Mouse (Mus musculus): ENCODE measurements at regions not wholly inside any gene's neighbourhood (a gene's known extent, or its start where the extent isn't known, plus 50 kb on each side); places are given as distances from the start of the nearest gene placed in this dataset.

DNA sequence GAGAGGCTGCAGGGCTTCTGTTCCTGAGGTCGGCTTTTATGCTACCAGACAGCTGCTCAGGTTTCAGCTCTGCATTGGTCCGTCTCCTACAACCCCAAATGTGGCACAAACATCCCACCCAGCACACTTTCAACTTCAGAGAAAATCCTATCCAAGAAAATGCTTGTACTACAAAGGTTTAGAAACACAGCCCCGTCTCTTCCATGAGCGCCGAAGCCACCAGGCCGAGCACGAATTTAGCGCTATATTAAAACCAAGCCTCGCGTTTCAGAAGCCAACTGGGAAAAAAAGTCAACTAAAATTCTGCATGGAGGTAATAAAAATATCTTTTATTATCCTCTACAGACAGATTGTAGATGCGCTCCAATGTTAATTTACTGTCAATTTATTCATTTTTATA, 198.4 kb downstream of the Rpap3 start:
- intact Hi-C loops (cut with DNase I): no loop called here
- H3K4me1 ChIP-seq (ENCODE audit: control insufficient read depth, insufficient read depth, low read length): no peaks in the 10 kb centered on the region
- no peak overlapping the region for H3K27ac ChIP-seq
- H3K9ac ChIP-seq (ENCODE audit: low read depth, low read length): no peak overlapping the region
- 93% methylated on average over 11 of the region's 11 CpGs for WGBS
- no peaks in the 10 kb centered on the region for H3K79me2 ChIP-seq (replicated peaks; ENCODE audit: control insufficient read depth, insufficient read depth, low read length)
- no peaks in the 10 kb centered on the region for H3K36me3 ChIP-seq (ENCODE audit: control insufficient read depth, insufficient read depth, low read length)
- DNase-seq: no peak
- no peak overlapping the region for H3K4me3 ChIP-seq
- TF ChIP-seq POLR2A (IDR thresholded peaks at IDR 0.05; ENCODE audit: insufficient read depth, low read depth, low read length): no peak
- no peak for TF ChIP-seq EP300 (IDR thresholded peaks at IDR 0.05; ENCODE audit: insufficient read depth, low read depth, low read length)
- no peak for TF ChIP-seq CTCF (IDR thresholded peaks at IDR 0.05)
- no peaks in the 10 kb centered on the region for H3K27me3 ChIP-seq (ENCODE audit: control insufficient read depth, insufficient read depth, low read length)

DNA sequence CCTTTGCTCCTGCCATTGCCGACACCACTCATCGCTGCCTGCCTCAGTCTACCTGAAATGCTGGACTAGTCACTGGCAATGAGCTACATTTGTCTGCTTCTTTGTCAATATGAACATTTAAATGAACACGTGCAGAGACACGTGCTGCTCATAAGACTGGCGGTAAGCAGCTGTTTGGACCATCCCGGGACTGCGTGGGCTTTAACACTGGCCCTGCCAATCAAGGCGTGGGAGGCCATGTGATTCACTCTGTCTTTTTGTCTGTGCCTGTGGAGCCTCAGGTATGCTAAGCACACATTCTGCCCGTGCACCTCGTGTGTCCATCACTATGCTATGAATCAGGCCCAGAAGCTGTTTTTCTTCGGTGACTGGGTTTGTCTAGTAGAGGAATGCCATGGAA, 199.9 kb downstream of the Rpap3 start:
- no peak overlapping the region for H3K27ac ChIP-seq
- no peaks in the 10 kb centered on the region for H3K79me2 ChIP-seq (replicated peaks; ENCODE audit: control insufficient read depth, insufficient read depth, low read length)
- no peak overlapping the region for H3K4me3 ChIP-seq
- no peaks in the 10 kb centered on the region for H3K27me3 ChIP-seq (ENCODE audit: control insufficient read depth, insufficient read depth, low read length)
- no peaks in the 10 kb centered on the region for H3K36me3 ChIP-seq (ENCODE audit: control insufficient read depth, insufficient read depth, low read length)
- no peaks in the 10 kb centered on the region for H3K4me1 ChIP-seq (ENCODE audit: control insufficient read depth, insufficient read depth, low read length)
- WGBS: 92% methylated on average over 11 of the region's 11 CpGs
- H3K9ac ChIP-seq (ENCODE audit: low read depth, low read length): no peak overlapping the region
- DNase-seq: no peak
- TF ChIP-seq POLR2A (IDR thresholded peaks at IDR 0.05; ENCODE audit: insufficient read depth, low read depth, low read length) (no peak), CTCF (IDR thresholded peaks at IDR 0.05) (no peak), EP300 (IDR thresholded peaks at IDR 0.05; ENCODE audit: insufficient read depth, low read depth, low read length) (no peak)
- intact Hi-C loops (cut with DNase I): no loop called here

DNA sequence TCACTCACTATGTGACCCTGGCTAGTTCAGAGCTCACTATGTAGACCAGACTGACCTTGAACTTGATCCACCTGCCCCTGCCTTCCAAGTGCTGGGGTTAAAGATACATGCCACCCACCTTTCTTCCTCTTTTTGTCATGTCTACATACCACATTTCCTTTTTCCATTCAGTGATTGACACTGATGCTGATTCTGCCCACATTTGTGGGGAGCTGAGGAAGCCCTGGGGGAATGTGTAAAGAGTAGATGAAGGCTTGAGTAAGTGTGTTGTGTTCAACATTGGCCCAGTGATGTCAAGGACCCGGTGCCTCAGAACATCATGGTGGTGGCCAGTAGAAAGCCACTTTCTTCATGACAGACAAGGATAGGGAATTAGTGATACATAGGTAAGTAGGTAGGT, 201.3 kb downstream of the Rpap3 start:
- 86% methylated on average over 1 of the region's 1 CpGs for WGBS
- no peak for DNase-seq
- Histone ChIP-seq H3K27ac (no peak overlapping the region), H3K4me1 (ENCODE audit: control insufficient read depth, insufficient read depth, low read length) (no peaks in the 10 kb centered on the region), H3K27me3 (ENCODE audit: control insufficient read depth, insufficient read depth, low read length) (no peaks in the 10 kb centered on the region), H3K79me2 (replicated peaks; ENCODE audit: control insufficient read depth, insufficient read depth, low read length) (no peaks in the 10 kb centered on the region), H3K36me3 (ENCODE audit: control insufficient read depth, insufficient read depth, low read length) (no peaks in the 10 kb centered on the region), H3K4me3 (no peak overlapping the region), H3K9ac (ENCODE audit: low read depth, low read length) (no peak overlapping the region)
- TF ChIP-seq POLR2A (IDR thresholded peaks at IDR 0.05; ENCODE audit: insufficient read depth, low read depth, low read length) (no peak), EP300 (IDR thresholded peaks at IDR 0.05; ENCODE audit: insufficient read depth, low read depth, low read length) (no peak), CTCF (IDR thresholded peaks at IDR 0.05) (no peak)
- intact Hi-C loops (cut with DNase I): no loop called here

DNA sequence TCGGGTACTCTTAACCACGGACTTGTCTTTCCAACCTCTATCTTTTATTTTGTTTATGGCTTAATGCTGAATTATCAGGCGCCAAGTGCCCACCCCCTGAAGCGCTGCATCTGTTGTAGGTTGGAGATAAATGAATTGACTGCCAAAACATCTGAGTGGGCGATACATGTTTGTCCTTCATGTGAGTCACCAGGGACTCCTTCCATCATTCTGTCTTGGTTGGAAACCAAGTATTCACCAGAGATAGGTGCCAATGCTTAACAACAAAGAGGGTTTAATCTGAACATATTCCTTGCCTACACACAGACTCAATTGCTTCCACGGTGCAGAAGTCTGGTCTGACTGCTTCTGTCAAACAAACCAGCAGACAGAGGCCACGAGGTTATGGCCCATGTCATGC, 203.6 kb downstream of the Rpap3 start:
- no peak overlapping the region for H3K9ac ChIP-seq (ENCODE audit: low read depth, low read length)
- no peak for DNase-seq
- no peak overlapping the region for H3K27ac ChIP-seq
- no peak overlapping the region for H3K4me3 ChIP-seq
- H3K27me3 ChIP-seq (ENCODE audit: control insufficient read depth, insufficient read depth, low read length): no peaks in the 10 kb centered on the region
- 75% methylated on average over 7 of the region's 7 CpGs for WGBS
- TF ChIP-seq EP300 (IDR thresholded peaks at IDR 0.05; ENCODE audit: insufficient read depth, low read depth, low read length): no peak
- no peak for TF ChIP-seq CTCF (IDR thresholded peaks at IDR 0.05)
- no peak for TF ChIP-seq POLR2A (IDR thresholded peaks at IDR 0.05; ENCODE audit: insufficient read depth, low read depth, low read length)
- H3K4me1 ChIP-seq (ENCODE audit: control insufficient read depth, insufficient read depth, low read length): no peaks in the 10 kb centered on the region
- no peaks in the 10 kb centered on the region for H3K36me3 ChIP-seq (ENCODE audit: control insufficient read depth, insufficient read depth, low read length)
- intact Hi-C loops (cut with DNase I): no loop called here
- no peaks in the 10 kb centered on the region for H3K79me2 ChIP-seq (replicated peaks; ENCODE audit: control insufficient read depth, insufficient read depth, low read length)

DNA sequence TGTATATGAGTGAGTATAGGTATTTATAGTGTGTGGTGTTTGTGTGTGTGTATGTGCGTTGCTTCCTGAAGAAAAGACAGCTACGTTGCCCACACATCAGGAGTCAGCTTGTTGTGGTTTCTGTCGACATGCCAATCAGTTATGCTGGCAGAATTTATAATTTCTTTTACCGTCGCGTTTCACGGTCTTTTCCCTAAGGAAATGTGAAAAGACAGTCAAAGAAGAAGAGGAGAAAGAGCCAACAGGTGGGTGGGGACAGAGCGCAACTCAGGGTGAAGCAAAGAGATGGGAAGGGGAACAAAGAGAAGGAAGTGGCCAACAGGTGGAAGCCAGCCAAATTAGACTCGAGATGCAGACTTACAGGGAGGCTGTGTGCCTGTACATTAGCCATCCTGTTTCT, 204.2 kb downstream of the Rpap3 start:
- no peaks in the 10 kb centered on the region for H3K36me3 ChIP-seq (ENCODE audit: control insufficient read depth, insufficient read depth, low read length)
- 55% methylated on average over 9 of the region's 9 CpGs for WGBS
- intact Hi-C loops (cut with DNase I): no loop called here
- no peak overlapping the region for H3K27ac ChIP-seq
- no peaks in the 10 kb centered on the region for H3K27me3 ChIP-seq (ENCODE audit: control insufficient read depth, insufficient read depth, low read length)
- DNase-seq: no peak
- no peaks in the 10 kb centered on the region for H3K4me1 ChIP-seq (ENCODE audit: control insufficient read depth, insufficient read depth, low read length)
- H3K9ac ChIP-seq (ENCODE audit: low read depth, low read length): no peak overlapping the region
- H3K4me3 ChIP-seq: no peak overlapping the region
- TF ChIP-seq EP300 (IDR thresholded peaks at IDR 0.05; ENCODE audit: insufficient read depth, low read depth, low read length): no peak
- no peak for TF ChIP-seq POLR2A (IDR thresholded peaks at IDR 0.05; ENCODE audit: insufficient read depth, low read depth, low read length)
- TF ChIP-seq CTCF (IDR thresholded peaks at IDR 0.05): no peak
- no peaks in the 10 kb centered on the region for H3K79me2 ChIP-seq (replicated peaks; ENCODE audit: control insufficient read depth, insufficient read depth, low read length)

DNA sequence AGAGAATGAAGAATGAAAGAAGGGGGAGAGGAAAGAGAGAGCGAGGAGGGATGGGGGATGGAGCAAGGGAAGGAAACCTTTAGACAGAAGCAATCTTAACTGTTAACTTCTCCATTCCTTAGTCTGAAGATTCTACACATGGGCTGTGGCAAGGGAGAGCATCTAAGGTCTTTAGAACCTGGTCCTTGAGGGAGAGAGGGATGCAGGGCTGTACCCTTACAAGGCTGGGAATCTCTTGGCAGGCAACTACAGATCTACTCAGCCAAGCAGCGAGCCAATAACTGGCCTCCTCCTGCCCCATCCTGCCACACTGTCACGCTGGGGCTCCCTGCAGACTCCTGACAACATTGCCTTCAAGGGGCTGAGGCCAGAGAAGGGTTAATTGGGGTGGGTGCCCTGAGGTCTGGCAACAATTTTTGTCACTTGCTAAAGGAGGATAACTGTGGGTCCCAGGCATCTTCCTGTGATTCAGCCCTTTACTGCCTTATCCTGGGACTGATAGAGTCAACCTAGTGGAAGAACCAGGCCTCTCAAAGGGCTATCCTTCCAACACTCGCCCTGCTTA, 205.7 kb downstream of the Rpap3 start:
- Histone ChIP-seq H3K36me3 (ENCODE audit: control insufficient read depth, insufficient read depth, low read length) (no peaks in the 10 kb centered on the region), H3K4me1 (ENCODE audit: control insufficient read depth, insufficient read depth, low read length) (no peaks in the 10 kb centered on the region), H3K4me3 (no peak overlapping the region), H3K27ac (no peak overlapping the region), H3K27me3 (ENCODE audit: control insufficient read depth, insufficient read depth, low read length) (no peaks in the 10 kb centered on the region), H3K79me2 (replicated peaks; ENCODE audit: control insufficient read depth, insufficient read depth, low read length) (no peaks in the 10 kb centered on the region), H3K9ac (ENCODE audit: low read depth, low read length) (no peak overlapping the region)
- WGBS: 75% methylated on average over 4 of the region's 4 CpGs
- intact Hi-C loops (cut with DNase I): no loop called here
- TF ChIP-seq EP300 (IDR thresholded peaks at IDR 0.05; ENCODE audit: insufficient read depth, low read depth, low read length): no peak
- no peak for TF ChIP-seq CTCF (IDR thresholded peaks at IDR 0.05)
- TF ChIP-seq POLR2A (IDR thresholded peaks at IDR 0.05; ENCODE audit: insufficient read depth, low read depth, low read length): no peak
- no peak for DNase-seq

Data from heart, adult 2 months (tissue).